Mouse (Mus musculus) heart, embryonic 15.5 days (tissue): Measurements from ENCODE around the gene Zbtb17. TPM values are rescaled to one million over a fixed set of nuclear protein-coding genes. Genes with fewer than 3 reads are reported as not detected.
A peak's percentile ranks its signal among the peaks of the same experiment; 100 is the strongest.

Source experiments
- ATAC-seq: fragments of 200-750 bp; cut with Nextera tagmentation; replicated peaks from 2 replicates; pipeline ENCODE4 v1.8.0; 2017; ENCODE audit warnings: low read depth, moderate TSS enrichment; ENCODE audit not compliant: insufficient number of reproducible peaks, insufficient read depth, low FRiP score
- H3K27ac ChIP-seq: fragments of 300-500 bp; sonication (generic); 2 replicates; pipeline ENCODE4 v1.5.1; 2015; ENCODE audit warnings: mild to moderate bottlenecking, inconsistent platforms
- H3K27me3 ChIP-seq: fragments of 300-500 bp; sonication (generic); 2 replicates; pipeline ENCODE4 v1.6.1; 2015; ENCODE audit warnings: inconsistent platforms
- H3K36me3 ChIP-seq: fragments of 300-500 bp; sonication (generic); 2 replicates; pipeline ENCODE4 v1.6.1; 2015; ENCODE audit warnings: mild to moderate bottlenecking, inconsistent platforms
- H3K4me1 ChIP-seq: fragments of 300-500 bp; sonication (generic); replicated peaks from 2 replicates; pipeline ENCODE4 v1.6.1; 2015; ENCODE audit warnings: inconsistent platforms
- H3K4me2 ChIP-seq: fragments of 300-500 bp; sonication (generic); 2 replicates; pipeline ENCODE4 v1.6.1; 2015; ENCODE audit warnings: inconsistent platforms, mild to moderate bottlenecking, moderate library complexity
- H3K4me3 ChIP-seq: fragments of 300-500 bp; sonication (generic); 2 replicates; pipeline ENCODE4 v1.5.1; 2015; ENCODE audit warnings: mild to moderate bottlenecking, inconsistent platforms
- H3K9ac ChIP-seq: fragments of 300-500 bp; sonication (generic); 2 replicates; pipeline ENCODE4 v1.6.1; 2015; ENCODE audit warnings: mild to moderate bottlenecking, inconsistent platforms
- H3K9me3 ChIP-seq: fragments of 300-500 bp; sonication (generic); replicated peaks from 2 replicates; pipeline ENCODE4 v1.6.1; 2016; ENCODE audit warnings: inconsistent platforms
- WGBS: fragments of 180-500 bp; shearing (Covaris S2); methylation state at CpG from one replicate; pipeline ENCODE4 v1.1.7; 2015; ENCODE audit warnings: mixed read lengths; 5-methylcytosine and 5-hydroxymethylcytosine counted together
- polyA plus RNA-seq: library from polyadenylated mRNA; unstranded; fragments of >200 nt; fragmentation: Nextera tagmentation; extraction: Ambion mirVana; gene quantifications from 2 replicates; pipeline ENCODE4 v1.2.1, GENCODE M21; 2015

The Zbtb17 gene
- polyA plus RNA-seq, 1 experiment from 2014 or later, result 17.9 TPM

- H3K9ac ChIP-seq, result no peak within 1 kb of the TSS
- ATAC-seq, result no peak
- H3K27ac ChIP-seq, result no peak within 1 kb of the TSS
- no peaks in the 10 kb centered on the region for H3K9me3 ChIP-seq
- no peaks in the 10 kb centered on the region for H3K36me3 ChIP-seq
- 66% methylated on average over 7 of the region's 7 CpGs for WGBS
- H3K27me3 ChIP-seq, result no peaks in the 10 kb centered on the region
- no peak within 1 kb of the TSS for H3K4me3 ChIP-seq
- no peak within 1 kb of the TSS for H3K4me2 ChIP-seq
- H3K4me1 ChIP-seq, result peaks cover 17% of the 10 kb centered on the region
These were observed 28.5 kb upstream of the Zbtb17 start, which contains the start of gene Clcnkb for GRCm38 (mm10) chr4:141415924-141416323. Gene Clcnkb, minus strand, starts transcription at chr4:141416014.

GRCm38 (mm10) chr4:141419398-141420191, 24.9 kb upstream of the Zbtb17 start:
- Histone ChIP-seq H3K4me1 (peaks cover 25% of the 10 kb centered on the region), H3K9me3 (no peaks in the 10 kb centered on the region), H3K9ac (peak overlapping the region; percentile 57; the same call in 1 of the 2 replicates), H3K27me3 (no peaks in the 10 kb centered on the region), H3K4me3 (peak overlapping the region; percentile 34; the same call in 1 of the 2 replicates), H3K4me2 (peak overlapping the region; percentile 75), H3K36me3 (no peaks in the 10 kb centered on the region), H3K27ac (peak overlapping the region; percentile 99)
- WGBS, result 47% methylated on average over 27 of the region's 27 CpGs
- ATAC-seq, result peak; percentile 8; the same call in 1 of the 2 replicates

- peak within 1 kb of the TSS; percentile 99 for H3K27ac ChIP-seq
- H3K4me1 ChIP-seq, result peaks cover 32% of the 10 kb centered on the region
- H3K36me3 ChIP-seq, result no peaks in the 10 kb centered on the region
- H3K9ac ChIP-seq, result peak within 1 kb of the TSS; percentile 81
- peak within 1 kb of the TSS; percentile 65 for H3K4me3 ChIP-seq
- no peaks in the 10 kb centered on the region for H3K27me3 ChIP-seq
- H3K4me2 ChIP-seq, result peak within 1 kb of the TSS; percentile 75
- H3K9me3 ChIP-seq, result no peaks in the 10 kb centered on the region
- no peak for ATAC-seq
- WGBS, result 30% methylated on average over 9 of the region's 9 CpGs
These were observed 24.1 kb upstream of the Zbtb17 start, which contains the start of gene Hspb7 for GRCm38 (mm10) chr4:141420192-141420829. Gene Hspb7, plus strand, starts transcription at chr4:141420779.

GRCm38 (mm10) chr4:141420886-141421285, 23.6 kb upstream of the Zbtb17 start:
- Histone ChIP-seq H3K4me1 (peaks cover 36% of the 10 kb centered on the region), H3K36me3 (no peaks in the 10 kb centered on the region), H3K27me3 (no peaks in the 10 kb centered on the region), H3K9ac (peak overlapping the region; percentile 57), H3K9me3 (no peaks in the 10 kb centered on the region), H3K4me3 (peak overlapping the region; percentile 34), H3K27ac (peak overlapping the region; percentile 99), H3K4me2 (peak overlapping the region; percentile 75)
- WGBS, result 22% methylated on average over 9 of the region's 9 CpGs
- ATAC-seq, result peak; percentile 2; the same call in 1 of the 2 replicates

GRCm38 (mm10) chr4:141421423-141421822, 23.0 kb upstream of the Zbtb17 start:
- Histone ChIP-seq H3K27me3 (no peaks in the 10 kb centered on the region), H3K4me3 (peak overlapping the region; percentile 65), H3K9ac (peak overlapping the region; percentile 81), H3K27ac (peak overlapping the region; percentile 99), H3K9me3 (no peaks in the 10 kb centered on the region), H3K4me1 (peaks cover 42% of the 10 kb centered on the region), H3K36me3 (no peaks in the 10 kb centered on the region), H3K4me2 (peak overlapping the region; percentile 75)
- peak; percentile 70 for ATAC-seq
- WGBS, result 17% methylated on average over 14 of the region's 14 CpGs

- H3K27me3 ChIP-seq, result no peaks in the 10 kb centered on the region
- H3K9ac ChIP-seq, result peak overlapping the region; percentile 81
- no peaks in the 10 kb centered on the region for H3K9me3 ChIP-seq
- peak overlapping the region; percentile 65 for H3K4me3 ChIP-seq
- peak overlapping the region; percentile 97 for H3K27ac ChIP-seq
- H3K36me3 ChIP-seq, result no peaks in the 10 kb centered on the region
- H3K4me1 ChIP-seq, result peaks cover 53% of the 10 kb centered on the region
- ATAC-seq, result no peak
- H3K4me2 ChIP-seq, result peak overlapping the region; percentile 75
- WGBS, result 44% methylated on average over 5 of the region's 5 CpGs
These were observed 21.6 kb upstream of the Zbtb17 start for GRCm38 (mm10) chr4:141422841-141423240.

GRCm38 (mm10) chr4:141423288-141423687, 21.2 kb upstream of the Zbtb17 start:
- Histone ChIP-seq H3K27ac (peak overlapping the region; percentile 97), H3K4me3 (peak overlapping the region; percentile 65)

GRCm38 (mm10) chr4:141423691-141424431, 20.6 kb upstream of the Zbtb17 start:
- peaks cover 53% of the 10 kb centered on the region for H3K4me1 ChIP-seq
- no peaks in the 10 kb centered on the region for H3K9me3 ChIP-seq
- H3K36me3 ChIP-seq, result no peaks in the 10 kb centered on the region
- 55% methylated on average over 13 of the region's 13 CpGs for WGBS
- H3K4me3 ChIP-seq, result peak overlapping the region; percentile 65
- ATAC-seq, result no peak
- peak overlapping the region; percentile 81 for H3K9ac ChIP-seq
- no peaks in the 10 kb centered on the region for H3K27me3 ChIP-seq
- peak overlapping the region; percentile 75 for H3K4me2 ChIP-seq
- H3K27ac ChIP-seq, result peak overlapping the region; percentile 97

More at GRCm38 (mm10) chr4:141423288-141423687, 21.2 kb upstream of the Zbtb17 start:
- no peak for ATAC-seq
- peak overlapping the region; percentile 81 for H3K9ac ChIP-seq
- no peaks in the 10 kb centered on the region for H3K27me3 ChIP-seq
- H3K4me1 ChIP-seq, result peaks cover 53% of the 10 kb centered on the region
- H3K4me2 ChIP-seq, result peak overlapping the region; percentile 75
- H3K36me3 ChIP-seq, result no peaks in the 10 kb centered on the region
- 40% methylated on average over 5 of the region's 5 CpGs for WGBS
- no peaks in the 10 kb centered on the region for H3K9me3 ChIP-seq

GRCm38 (mm10) chr4:141425484-141426479, 18.7 kb upstream of the Zbtb17 start:
- WGBS, result 3% methylated on average over 36 of the region's 36 CpGs
- H3K4me1 ChIP-seq, result peaks cover 38% of the 10 kb centered on the region
- peak overlapping the region; percentile 97 for H3K27ac ChIP-seq
- H3K36me3 ChIP-seq, result no peaks in the 10 kb centered on the region
- no peaks in the 10 kb centered on the region for H3K9me3 ChIP-seq
- peak overlapping the region; percentile 65 for H3K4me3 ChIP-seq
- peak; percentile 70 for ATAC-seq
- H3K27me3 ChIP-seq, result no peaks in the 10 kb centered on the region
- H3K9ac ChIP-seq, result peak overlapping the region; percentile 81
- peak overlapping the region; percentile 75 for H3K4me2 ChIP-seq
